Mouse (Mus musculus): Measurements from ENCODE around the gene Traf2. TPM values are rescaled to one million over a fixed set of nuclear protein-coding genes. Genes with fewer than 3 reads are reported as not detected.

The Traf2 gene
- polyA plus RNA-seq, 1 experiment from 2014 or later: 16.4 TPM

- 48% methylated on average over 5 of the region's 5 CpGs for WGBS
- Histone ChIP-seq H3K9ac (ENCODE audit: low read depth, low read length) (no peak overlapping the region), H3K4me2 (replicated peaks; ENCODE audit: low read depth) (no peak overlapping the region), H3K36me3 (ENCODE audit: control insufficient read depth, insufficient read depth) (peaks cover 27% of the 10 kb centered on the region), H3K9me3 (ENCODE audit: control insufficient read depth) (no peaks in the 10 kb centered on the region), H3K4me3 (ENCODE audit: low read depth, low read length) (no peak overlapping the region), H3K27me3 (replicated peaks; ENCODE audit: control insufficient read depth, insufficient read depth, low read length) (no peaks in the 10 kb centered on the region), H3K27ac (ENCODE audit: low read depth, low read length) (no peak overlapping the region), H3K4me1 (replicated peaks; ENCODE audit: control insufficient read depth, insufficient read depth, low read length) (0 out of 2 replicates have a peak, but pooled peaks cover 3% of the 10 kb centered on the region)
- peak; percentile 64 for TF ChIP-seq CTCF (IDR thresholded peaks at IDR 0.05; ENCODE audit: low read depth)
- ATAC-seq: no peak
Measured at GRCm38 (mm10) chr2:25506964-25507363, 39.8 kb downstream of the Traf2 start.

GRCm38 (mm10) chr2:25505860-25506259, 40.9 kb downstream of the Traf2 start:
- TF ChIP-seq CTCF (IDR thresholded peaks at IDR 0.05; ENCODE audit: low read depth): no peak
- no peak overlapping the region for H3K27ac ChIP-seq (ENCODE audit: low read depth, low read length)
- peaks cover 9% of the 10 kb centered on the region; the same call in 1 of the 2 replicates for H3K4me1 ChIP-seq (replicated peaks; ENCODE audit: control insufficient read depth, insufficient read depth, low read length)
- no peak overlapping the region for H3K4me3 ChIP-seq (ENCODE audit: low read depth, low read length)
- H3K9me3 ChIP-seq (ENCODE audit: control insufficient read depth): no peaks in the 10 kb centered on the region
- peaks cover 27% of the 10 kb centered on the region for H3K36me3 ChIP-seq (ENCODE audit: control insufficient read depth, insufficient read depth)
- no peaks in the 10 kb centered on the region for H3K27me3 ChIP-seq (replicated peaks; ENCODE audit: control insufficient read depth, insufficient read depth, low read length)
- H3K9ac ChIP-seq (ENCODE audit: low read depth, low read length): no peak overlapping the region
- ATAC-seq: no peak
- H3K4me2 ChIP-seq (replicated peaks; ENCODE audit: low read depth): no peak overlapping the region
- 98% methylated on average over 4 of the region's 4 CpGs for WGBS

DNA sequence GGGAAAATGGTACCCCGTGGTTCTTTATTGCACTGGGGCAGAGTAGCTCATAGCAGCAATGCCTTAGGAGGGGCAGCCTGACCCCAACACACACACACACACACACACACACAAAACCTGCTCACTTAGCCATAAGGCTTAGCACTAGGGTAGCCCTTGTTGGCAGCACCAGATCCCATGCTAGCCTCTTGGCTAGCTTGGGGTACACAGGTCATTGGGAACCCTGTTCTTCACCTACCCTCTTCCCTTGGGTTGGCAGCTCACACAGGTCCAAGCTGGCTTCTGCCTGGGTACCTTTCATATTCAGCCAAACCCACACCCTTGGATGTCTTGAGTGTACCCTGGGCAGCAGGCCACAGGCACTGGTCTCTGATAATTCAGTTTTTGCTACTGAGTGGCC, 41.7 kb downstream of the Traf2 start:
- peaks cover 9% of the 10 kb centered on the region; the same call in 1 of the 2 replicates for H3K4me1 ChIP-seq (replicated peaks; ENCODE audit: control insufficient read depth, insufficient read depth, low read length)
- no peak overlapping the region for H3K4me3 ChIP-seq (ENCODE audit: low read depth, low read length)
- peaks cover 27% of the 10 kb centered on the region for H3K36me3 ChIP-seq (ENCODE audit: control insufficient read depth, insufficient read depth)
- H3K9me3 ChIP-seq (ENCODE audit: control insufficient read depth): no peaks in the 10 kb centered on the region
- no peak for ATAC-seq
- no peaks in the 10 kb centered on the region for H3K27me3 ChIP-seq (replicated peaks; ENCODE audit: control insufficient read depth, insufficient read depth, low read length)
- H3K4me2 ChIP-seq (replicated peaks; ENCODE audit: low read depth): no peak overlapping the region
- no peak overlapping the region for H3K9ac ChIP-seq (ENCODE audit: low read depth, low read length)
- TF ChIP-seq CTCF (IDR thresholded peaks at IDR 0.05; ENCODE audit: low read depth): no peak
- WGBS: 75% methylated on average over 1 of the region's 1 CpGs
- H3K27ac ChIP-seq (ENCODE audit: low read depth, low read length): no peak overlapping the region

DNA sequence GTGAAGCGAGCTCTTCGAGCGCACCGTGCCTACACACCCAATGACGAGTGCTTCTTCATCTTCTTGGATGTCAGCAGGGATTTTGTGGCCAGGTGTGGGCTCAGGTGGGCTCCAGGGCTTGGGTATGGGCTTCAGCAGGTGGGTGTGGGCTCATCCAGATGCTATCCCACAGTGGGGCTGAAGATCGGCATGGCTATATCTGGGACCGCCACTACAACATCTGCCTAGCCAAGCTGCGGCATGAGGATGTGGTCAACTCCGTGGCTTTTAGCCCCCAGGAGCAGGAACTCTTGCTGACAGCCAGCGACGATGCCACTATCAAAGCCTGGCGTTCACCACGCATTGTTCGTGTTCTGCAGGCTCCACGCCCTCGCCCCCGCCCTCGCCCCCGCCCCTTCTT, 42.2 kb downstream of the Traf2 start:
- WGBS: 88% methylated on average over 19 of the region's 19 CpGs

DNA sequence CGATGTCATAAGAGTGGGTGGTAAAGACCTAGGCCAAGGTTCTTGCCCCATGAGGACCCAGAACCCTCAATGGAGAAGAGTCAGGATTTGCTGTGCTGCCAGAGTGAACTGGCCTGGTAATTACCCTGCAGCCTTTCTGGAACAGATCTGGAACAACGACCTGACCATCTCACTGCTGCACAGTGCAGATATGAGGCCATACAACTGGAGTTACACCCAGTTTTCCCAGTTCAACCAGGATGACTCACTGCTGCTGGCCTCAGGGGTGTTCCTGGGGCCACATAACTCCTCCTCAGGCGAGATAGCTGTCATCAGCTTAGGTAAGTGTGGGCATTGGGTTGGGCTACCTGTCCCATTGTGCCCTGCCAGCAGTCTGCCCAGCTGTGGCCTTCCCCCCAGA, 44.0 kb downstream of the Traf2 start:
- no peak overlapping the region for H3K4me3 ChIP-seq (ENCODE audit: low read depth, low read length)
- WGBS: 46% methylated on average over 3 of the region's 3 CpGs
- H3K4me1 ChIP-seq (replicated peaks; ENCODE audit: control insufficient read depth, insufficient read depth, low read length): peaks cover 13% of the 10 kb centered on the region; the same call in 1 of the 2 replicates
- peak overlapping the region; percentile 74; the same call in 1 of the 2 replicates for H3K4me2 ChIP-seq (replicated peaks; ENCODE audit: low read depth)
- TF ChIP-seq CTCF (IDR thresholded peaks at IDR 0.05; ENCODE audit: low read depth): no peak
- no peaks in the 10 kb centered on the region for H3K27me3 ChIP-seq (replicated peaks; ENCODE audit: control insufficient read depth, insufficient read depth, low read length)
- no peaks in the 10 kb centered on the region for H3K9me3 ChIP-seq (ENCODE audit: control insufficient read depth)
- peak; percentile 39; the same call in 1 of the 2 replicates for ATAC-seq
- no peak overlapping the region for H3K9ac ChIP-seq (ENCODE audit: low read depth, low read length)
- 0 out of 2 replicates have a peak overlapping the region, but pooled peaks have one; percentile 41 for H3K27ac ChIP-seq (ENCODE audit: low read depth, low read length)
- peaks cover 27% of the 10 kb centered on the region for H3K36me3 ChIP-seq (ENCODE audit: control insufficient read depth, insufficient read depth)

More for the DNA sequence above, 42.2 kb downstream of the Traf2 start:
- H3K27ac ChIP-seq (ENCODE audit: low read depth, low read length): no peak overlapping the region
- H3K4me2 ChIP-seq (replicated peaks; ENCODE audit: low read depth): no peak overlapping the region
- no peak overlapping the region for H3K4me3 ChIP-seq (ENCODE audit: low read depth, low read length)
- no peaks in the 10 kb centered on the region for H3K27me3 ChIP-seq (replicated peaks; ENCODE audit: control insufficient read depth, insufficient read depth, low read length)
- no peak overlapping the region for H3K9ac ChIP-seq (ENCODE audit: low read depth, low read length)
- H3K9me3 ChIP-seq (ENCODE audit: control insufficient read depth): no peaks in the 10 kb centered on the region
- ATAC-seq: no peak
- peaks cover 9% of the 10 kb centered on the region; the same call in 1 of the 2 replicates for H3K4me1 ChIP-seq (replicated peaks; ENCODE audit: control insufficient read depth, insufficient read depth, low read length)
- peaks cover 27% of the 10 kb centered on the region for H3K36me3 ChIP-seq (ENCODE audit: control insufficient read depth, insufficient read depth)
- no peak for TF ChIP-seq CTCF (IDR thresholded peaks at IDR 0.05; ENCODE audit: low read depth)

- TF ChIP-seq CTCF (IDR thresholded peaks at IDR 0.05; ENCODE audit: low read depth): peak; percentile 36
- peak within 1 kb of the TSS; percentile 88 for H3K9ac ChIP-seq (ENCODE audit: low read depth, low read length)
- WGBS: 69% methylated on average over 20 of the region's 20 CpGs
- peaks cover 13% of the 10 kb centered on the region; the same call in 1 of the 2 replicates for H3K4me1 ChIP-seq (replicated peaks; ENCODE audit: control insufficient read depth, insufficient read depth, low read length)
- no peak for ATAC-seq
- H3K27ac ChIP-seq (ENCODE audit: low read depth, low read length): peak within 1 kb of the TSS; percentile 73
- no peaks in the 10 kb centered on the region for H3K27me3 ChIP-seq (replicated peaks; ENCODE audit: control insufficient read depth, insufficient read depth, low read length)
- H3K4me2 ChIP-seq (replicated peaks; ENCODE audit: low read depth): peak within 1 kb of the TSS; percentile 74
- peak within 1 kb of the TSS; percentile 66 for H3K4me3 ChIP-seq (ENCODE audit: low read depth, low read length)
- peaks cover 27% of the 10 kb centered on the region for H3K36me3 ChIP-seq (ENCODE audit: control insufficient read depth, insufficient read depth)
- H3K9me3 ChIP-seq (ENCODE audit: control insufficient read depth): no peaks in the 10 kb centered on the region
Measured at GRCm38 (mm10) chr2:25501593-25502486, 44.9 kb downstream of the Traf2 start, which contains the start of gene C8g. TSS of gene C8g (minus strand) at chr2:25501719.

All from intestine, postnatal 0 days (tissue).